Mouse (Mus musculus) intestine, postnatal 0 days (tissue): ENCODE data around the gene Vmn1r56. TPM values are rescaled to one million over a fixed set of nuclear protein-coding genes. Genes with fewer than 3 reads are reported as not detected.
"Not testable (repeated sequence)": the region's sequence is repeated elsewhere in the genome, so short reads cannot be mapped to it uniquely, and the experiment has no call there.

Source experiments
- ATAC-seq: fragments of 200-750 bp; cut with Nextera tagmentation; 2 replicates; pipeline ENCODE4 v1.8.0; 2017; ENCODE audit warnings: mild to moderate bottlenecking, moderate TSS enrichment, moderate library complexity
- H3K27ac ChIP-seq: fragments of 300-500 bp; sonication (generic); 2 replicates; pipeline ENCODE4 v1.5.1; 2014; ENCODE audit warnings: mild to moderate bottlenecking, low read depth, low read length, moderate library complexity
- H3K27me3 ChIP-seq: fragments of 300-500 bp; sonication (generic); replicated peaks from 2 replicates; pipeline ENCODE4 v1.6.1; 2014; ENCODE audit warnings: low read length, mixed read lengths; ENCODE audit not compliant: control insufficient read depth, insufficient read depth
- H3K36me3 ChIP-seq: fragments of 300-500 bp; sonication (generic); 2 replicates; pipeline ENCODE4 v1.6.1; 2014; ENCODE audit warnings: mild to moderate bottlenecking, moderate library complexity; ENCODE audit not compliant: control insufficient read depth, insufficient read depth
- H3K4me1 ChIP-seq: fragments of 300-500 bp; sonication (generic); replicated peaks from 2 replicates; pipeline ENCODE4 v1.6.1; 2014; ENCODE audit warnings: antibody characterized with exemption, low read length, mixed read lengths; ENCODE audit not compliant: control insufficient read depth, insufficient read depth
- H3K4me2 ChIP-seq: fragments of 300-500 bp; sonication (generic); replicated peaks from 2 replicates; pipeline ENCODE4 v1.6.1; 2014; ENCODE audit warnings: low read depth, mild to moderate bottlenecking, moderate library complexity
- H3K4me3 ChIP-seq: fragments of 300-500 bp; sonication (generic); 2 replicates; pipeline ENCODE4 v1.5.1; 2014; ENCODE audit warnings: low read depth, low read length
- H3K9ac ChIP-seq: fragments of 300-500 bp; sonication (generic); 2 replicates; pipeline ENCODE4 v1.6.1; 2014; ENCODE audit warnings: mild to moderate bottlenecking, low read depth, low read length
- H3K9me3 ChIP-seq: fragments of 300-500 bp; sonication (generic); 2 replicates; pipeline ENCODE4 v1.6.1; 2016; ENCODE audit warnings: mixed run types; ENCODE audit not compliant: control insufficient read depth
- WGBS: fragments of 180-500 bp; shearing (Covaris S2); extraction: QIAGEN DNeasy Blood & Tissue Kit; methylation state at CpG from one replicate; pipeline ENCODE4 v1.1.7; 2014; 5-methylcytosine and 5-hydroxymethylcytosine counted together
- polyA plus RNA-seq: library from polyadenylated mRNA; unstranded; fragments of >200 nt; fragmentation: Nextera tagmentation; extraction: Ambion mirVana; gene quantifications from 2 replicates; pipeline ENCODE4 v1.2.1, GENCODE M21; 2015

The Vmn1r56 gene
- not detected in 2 replicates for polyA plus RNA-seq

- H3K27ac ChIP-seq, H3K9ac ChIP-seq, ATAC-seq, H3K36me3 ChIP-seq, H3K4me3 ChIP-seq, H3K4me1 ChIP-seq, H3K27me3 ChIP-seq, H3K4me2 ChIP-seq, H3K9me3 ChIP-seq: not testable (repeated sequence)
Observed at GRCm38 (mm10) chr7:5196647-5197046, at the start of gene Vmn1r56. Gene Vmn1r56 (minus strand): TSS chr7:5196747.

- not testable (repeated sequence) for H3K4me2 ChIP-seq, H3K9me3 ChIP-seq, H3K27ac ChIP-seq, H3K9ac ChIP-seq, H3K4me1 ChIP-seq, ATAC-seq, H3K27me3 ChIP-seq, H3K36me3 ChIP-seq, H3K4me3 ChIP-seq
- 69% methylated on average over 1 of the region's 1 CpGs for WGBS
Observed at GRCm38 (mm10) chr7:5218193-5218592, 21.6 kb upstream of the Vmn1r56 start, which contains the start of gene Vmn1r57. Gene Vmn1r57 (plus strand): TSS chr7:5218493.

GRCm38 (mm10) chr7:5149570-5149969, 47.0 kb downstream of the Vmn1r56 start, which contains the start of gene Vmn1r55:
Gene Vmn1r55 (minus strand): TSS chr7:5149670.
- H3K27me3 ChIP-seq, H3K4me2 ChIP-seq, H3K27ac ChIP-seq, H3K4me3 ChIP-seq, ATAC-seq, H3K9me3 ChIP-seq, H3K4me1 ChIP-seq, H3K36me3 ChIP-seq, H3K9ac ChIP-seq: not testable (repeated sequence)

Other genes starting within 250 kb of the Vmn1r56 start
- gene Sbk2, start 232.3 kb downstream of the Vmn1r56 start, polyA plus RNA-seq = 0.47 and 0.76 TPM in 2 replicates
- gene Sbk3, start 225.6 kb downstream of the Vmn1r56 start, polyA plus RNA-seq = not detected in 2 replicates
- 10.5 and 12.9 TPM in 2 replicates for gene Zfp579, start 200.6 kb downstream of the Vmn1r56 start, polyA plus RNA-seq
- gene Zfp524, start 182.3 kb downstream of the Vmn1r56 start, polyA plus RNA-seq = 21.9 and 22.6 TPM in 2 replicates
- gene Fiz1, start 182.1 kb downstream of the Vmn1r56 start, polyA plus RNA-seq = 15.5 and 16.1 TPM in 2 replicates
- gene Gm44973, start 181.3 kb downstream of the Vmn1r56 start, polyA plus RNA-seq = 4.4 and 4.7 TPM in 2 replicates
- 2.3 and 2.6 TPM in 2 replicates for gene Zfp865, start 176.4 kb downstream of the Vmn1r56 start, polyA plus RNA-seq
- 8.3 and 8.8 TPM in 2 replicates for gene Ccdc106, start 176.2 kb downstream of the Vmn1r56 start, polyA plus RNA-seq
- not detected in 2 replicates for gene 4632433K11Rik, start 162.6 kb downstream of the Vmn1r56 start, polyA plus RNA-seq
- gene Zfp784, start 158.3 kb downstream of the Vmn1r56 start, polyA plus RNA-seq = 6.4 and 6.5 TPM in 2 replicates
- 15.8 and 16.9 TPM in 2 replicates for gene Zfp580, start 145.2 kb downstream of the Vmn1r56 start, polyA plus RNA-seq
- gene U2af2, start 134.6 kb downstream of the Vmn1r56 start, polyA plus RNA-seq = 48.3 and 51.4 TPM in 2 replicates
- gene Epn1, start 116.5 kb downstream of the Vmn1r56 start, polyA plus RNA-seq = 98.0 and 106 TPM in 2 replicates
- gene Rfpl4, start 79.8 kb downstream of the Vmn1r56 start, polyA plus RNA-seq = not detected in 2 replicates
- gene Rasl2-9, start 70.8 kb downstream of the Vmn1r56 start, polyA plus RNA-seq = 1.6 and 2.3 TPM in 2 replicates
- not detected in 2 replicates for gene Vmn1r55, start 47.1 kb downstream of the Vmn1r56 start, polyA plus RNA-seq
- not detected in 2 replicates for gene Vmn1r57, start 21.7 kb upstream of the Vmn1r56 start, polyA plus RNA-seq
- gene Gm5065, start 153.8 kb upstream of the Vmn1r56 start, polyA plus RNA-seq = not detected in 2 replicates
- not detected in 2 replicates for gene Nlrp2, start 154.3 kb upstream of the Vmn1r56 start, polyA plus RNA-seq
- gene Vmn1r58, start 216.6 kb upstream of the Vmn1r56 start, polyA plus RNA-seq = not detected in 2 replicates